Mouse (Mus musculus): ENCODE data around the gene Foxj2. TPM values are rescaled to one million over a fixed set of nuclear protein-coding genes. Genes with fewer than 3 reads are reported as not detected.

Foxj2 gene
- total and polyA plus RNA-seq, 3 experiments, result 1.9 to 5.4 (median 2.5) TPM

DNA sequence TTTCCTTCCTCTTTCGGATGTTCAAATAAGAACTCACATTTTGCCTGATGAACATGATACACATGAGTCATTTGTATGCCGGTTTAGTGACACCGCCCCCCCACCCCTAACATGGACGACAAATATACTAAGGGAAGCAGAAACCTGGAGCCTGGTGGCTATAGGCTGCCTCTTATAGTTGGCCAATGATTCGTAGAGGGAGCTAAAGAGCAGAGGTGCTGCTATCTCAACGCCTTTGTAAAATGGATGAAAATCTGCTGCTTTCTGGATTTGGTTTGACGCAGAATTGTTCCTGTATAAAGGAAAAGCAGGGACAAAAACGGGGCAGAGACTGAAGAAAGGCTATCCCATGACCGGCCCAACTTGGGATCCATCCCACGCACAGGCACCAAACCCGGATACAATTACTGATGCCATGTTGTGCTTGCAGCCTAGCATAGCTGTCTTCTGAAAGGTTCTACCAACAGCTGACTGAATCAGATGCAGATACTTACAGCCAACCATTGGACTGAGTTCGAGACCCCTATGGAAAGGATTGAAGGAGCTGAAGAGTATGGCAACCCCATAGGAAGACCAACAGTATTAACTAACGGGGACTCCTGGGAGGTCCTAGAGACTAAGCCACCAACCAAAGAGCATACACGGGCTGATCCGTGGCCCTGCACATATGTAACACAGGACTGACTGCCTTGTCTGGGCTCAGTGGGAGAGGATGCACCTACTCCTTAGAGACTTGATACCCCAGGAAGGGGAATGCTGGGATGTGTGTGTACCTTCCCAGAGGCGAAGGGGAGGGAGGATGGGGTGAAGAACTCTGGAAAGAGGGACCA, 7.7 kb upstream of the Foxj2 start:
- DNase-seq (ENCODE audit: extremely low read depth), result peak; percentile 80
- in situ Hi-C loops (cut with MboI; ENCODE audit: low pct_ligation_motif_present, low pct_unique_long_range_greater_than_20kb, low sequenced_read_pairs), result no loop called here
- Histone ChIP-seq H3K27me3 (replicated peaks) (no peaks in the 10 kb centered on the region), H3K9me3 (replicated peaks; ENCODE audit: low read length) (no peaks in the 10 kb centered on the region), H3K27ac (ENCODE audit: insufficient read depth, low read depth) (peak overlapping the region; percentile 72), H3K79me2 (replicated peaks; ENCODE audit: control insufficient read depth, extremely low read depth, insufficient read depth, poor library complexity, severe bottlenecking) (no peaks in the 10 kb centered on the region), H3K9ac (ENCODE audit: insufficient read depth, low read depth) (peak overlapping the region; percentile 64), H3K4me2 (ENCODE audit: insufficient read depth, low read depth, poor library complexity, severe bottlenecking) (peak overlapping the region; percentile 39), H3K4me3 (replicated peaks in 1 of 3; ENCODE audit: low read depth in 2 of 3, low read length in 2 of 3, poor library complexity in 1 of 3) (peak overlapping the region; percentile 25 to 69 (median 51)), H3K36me3 (replicated peaks in 1 of 2; ENCODE audit: control insufficient read depth in 1 of 2, insufficient read depth in 1 of 2, low read length in 1 of 2) (peaks cover 0 to 15% of the 10 kb centered on the region in 2 experiments), H3K4me1 (ENCODE audit: control insufficient read depth in 1 of 2, insufficient read depth in 2 of 2) (peaks cover 2 to 27% of the 10 kb centered on the region in 2 experiments; a peak in 2 of 4 replicates)
- no peak for TF ChIP-seq E2F4 (IDR thresholded peaks at IDR 0.05; ENCODE audit: insufficient replicate concordance, low read depth, low read length)
- no peak for TF ChIP-seq MAZ (IDR thresholded peaks at IDR 0.05; ENCODE audit: low read depth, low read length)
- peak; percentile 19; the same call in 1 of the 2 replicates for TF ChIP-seq POLR2AphosphoS2 (IDR thresholded peaks at IDR 0.05; ENCODE audit: low read depth, low read length)
- no peak for TF ChIP-seq POLR2A (IDR thresholded peaks at IDR 0.05; ENCODE audit: low read depth, low read length)
- TF ChIP-seq TCF12 (IDR thresholded peaks at IDR 0.05; ENCODE audit: low read depth, low read length), result peak; percentile 55; the same call in 1 of the 2 replicates
- peak; percentile 2 for TF ChIP-seq RAD21 (IDR thresholded peaks at IDR 0.05; ENCODE audit: low read depth, low read length)
- TF ChIP-seq CTCF (conservative IDR thresholded peaks at IDR 0.05 in 1 of 2, IDR thresholded peaks at IDR 0.05 in 1 of 2; ENCODE audit: low read depth in 2 of 2, low read length in 2 of 2), result peak in 1 of 2 experiments; percentile 49; a peak in 2 of 4 replicates
- no peak for TF ChIP-seq USF2 (conservative IDR thresholded peaks at IDR 0.05; ENCODE audit: low read depth, low read length)
- TF ChIP-seq MAFK (IDR thresholded peaks at IDR 0.05; ENCODE audit: insufficient replicate concordance, low read length), result 0 out of 2 replicates have a peak, but pooled peaks have one; percentile 2
- TF ChIP-seq MAX (IDR thresholded peaks at IDR 0.05; ENCODE audit: low read length), result no peak
- no peak for TF ChIP-seq UBTF (IDR thresholded peaks at IDR 0.05; ENCODE audit: low read depth, low read length)
- TF ChIP-seq CHD1 (IDR thresholded peaks at IDR 0.05; ENCODE audit: low read depth, low read length), result no peak; the same call in 1 of the 2 replicates
- no peak for TF ChIP-seq MYC (IDR thresholded peaks at IDR 0.05; ENCODE audit: low read depth, low read length)
- TF ChIP-seq MXI1 (IDR thresholded peaks at IDR 0.05; ENCODE audit: low read depth, low read length), result no peak
- TF ChIP-seq IRF4 (IDR thresholded peaks at IDR 0.05; ENCODE audit: low read depth, low read length), result no peak
- TF ChIP-seq NRF1 (IDR thresholded peaks at IDR 0.05; ENCODE audit: low read depth, low read length), result no peak
- TF ChIP-seq JUN (IDR thresholded peaks at IDR 0.05; ENCODE audit: insufficient read depth, low read depth, low read length), result no peak
- no peak for TF ChIP-seq EP300 (IDR thresholded peaks at IDR 0.05; ENCODE audit: low read length)
- TF ChIP-seq SMC3 (IDR thresholded peaks at IDR 0.05; ENCODE audit: low read depth, low read length), result no peak
- TF ChIP-seq CHD2 (IDR thresholded peaks at IDR 0.05; ENCODE audit: low read length), result no peak
- dilution Hi-C loops (cut with MboI; ENCODE audit: extremely low pct_ligation_motif_present, extremely low pct_unique_long_range_greater_than_20kb, low sequenced_read_pairs), result no loop called here

DNA sequence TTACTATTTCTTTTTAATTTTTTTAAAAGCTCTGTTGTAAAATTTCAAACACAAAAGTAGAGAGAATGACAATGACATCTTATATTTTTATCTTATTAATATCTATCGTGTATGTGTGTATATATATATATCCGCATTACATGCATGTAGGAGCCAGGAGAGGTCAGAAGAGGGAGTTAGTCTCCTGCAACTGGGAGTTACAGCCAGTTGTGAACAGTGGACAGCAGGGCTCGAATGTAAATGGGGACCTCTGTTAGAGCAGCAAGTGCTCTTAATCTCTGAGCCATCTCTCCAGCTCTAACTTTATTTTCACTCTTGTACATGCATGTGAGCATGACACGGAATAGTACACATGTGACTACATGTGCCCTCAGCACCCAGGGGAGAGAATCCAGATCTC, 7.0 kb upstream of the Foxj2 start:
- Histone ChIP-seq H3K4me3 (replicated peaks in 1 of 3; ENCODE audit: low read depth in 2 of 3, low read length in 2 of 3, poor library complexity in 1 of 3) (no peak overlapping the region), H3K4me2 (ENCODE audit: insufficient read depth, low read depth, poor library complexity, severe bottlenecking) (no peak overlapping the region), H3K27ac (ENCODE audit: insufficient read depth, low read depth) (no peak overlapping the region), H3K27me3 (replicated peaks) (no peaks in the 10 kb centered on the region), H3K36me3 (replicated peaks in 1 of 2; ENCODE audit: control insufficient read depth in 1 of 2, insufficient read depth in 1 of 2, low read length in 1 of 2) (peaks cover 0 to 20% of the 10 kb centered on the region in 2 experiments), H3K79me2 (replicated peaks; ENCODE audit: control insufficient read depth, extremely low read depth, insufficient read depth, poor library complexity, severe bottlenecking) (no peaks in the 10 kb centered on the region), H3K4me1 (ENCODE audit: control insufficient read depth in 1 of 2, insufficient read depth in 2 of 2) (peaks cover 2 to 27% of the 10 kb centered on the region in 2 experiments; a peak in 2 of 4 replicates), H3K9ac (ENCODE audit: insufficient read depth, low read depth) (no peak overlapping the region), H3K9me3 (replicated peaks; ENCODE audit: low read length) (no peaks in the 10 kb centered on the region)
- no peak for DNase-seq (ENCODE audit: extremely low read depth)
- in situ Hi-C loops (cut with MboI; ENCODE audit: low pct_ligation_motif_present, low pct_unique_long_range_greater_than_20kb, low sequenced_read_pairs), result no loop called here
- dilution Hi-C loops (cut with MboI; ENCODE audit: extremely low pct_ligation_motif_present, extremely low pct_unique_long_range_greater_than_20kb, low sequenced_read_pairs), result no loop called here
- TF ChIP-seq BHLHE40 (IDR thresholded peaks at IDR 0.05; ENCODE audit: low read depth, low read length), result no peak
- TF ChIP-seq JUND (conservative IDR thresholded peaks at IDR 0.05; ENCODE audit: low read depth, low read length), result no peak
- no peak for TF ChIP-seq MAZ (IDR thresholded peaks at IDR 0.05; ENCODE audit: low read depth, low read length)
- no peak for TF ChIP-seq ETS1 (conservative IDR thresholded peaks at IDR 0.05; ENCODE audit: low read depth, low read length)
- no peak for TF ChIP-seq EP300 (IDR thresholded peaks at IDR 0.05; ENCODE audit: low read length)
- no peak for TF ChIP-seq TBP (conservative IDR thresholded peaks at IDR 0.05; ENCODE audit: low read depth, low read length)
- TF ChIP-seq IRF4 (IDR thresholded peaks at IDR 0.05; ENCODE audit: low read depth, low read length), result no peak
- no peak for TF ChIP-seq NRF1 (IDR thresholded peaks at IDR 0.05; ENCODE audit: low read depth, low read length)
- no peak for TF ChIP-seq MYC (IDR thresholded peaks at IDR 0.05; ENCODE audit: low read depth, low read length)
- no peak for TF ChIP-seq POLR2AphosphoS2 (IDR thresholded peaks at IDR 0.05; ENCODE audit: low read depth, low read length)
- no peak for TF ChIP-seq UBTF (IDR thresholded peaks at IDR 0.05; ENCODE audit: low read depth, low read length)
- no peak for TF ChIP-seq RCOR1 (conservative IDR thresholded peaks at IDR 0.05; ENCODE audit: low read depth, low read length)
- TF ChIP-seq SIN3A (IDR thresholded peaks at IDR 0.05; ENCODE audit: low read length), result 0 out of 2 replicates have a peak, but pooled peaks have one; percentile 29
- no peak for TF ChIP-seq MAX (IDR thresholded peaks at IDR 0.05; ENCODE audit: low read length)
- 0 out of 2 replicates have a peak, but pooled peaks have one; percentile 20 for TF ChIP-seq POLR2A (IDR thresholded peaks at IDR 0.05; ENCODE audit: low read depth, low read length)
- no peak for TF ChIP-seq PAX5 (IDR thresholded peaks at IDR 0.05; ENCODE audit: low read length)
- TF ChIP-seq ZKSCAN1 (IDR thresholded peaks at IDR 0.05; ENCODE audit: borderline replicate concordance, low read depth, low read length), result no peak
- no peak for TF ChIP-seq MAFK (IDR thresholded peaks at IDR 0.05; ENCODE audit: insufficient replicate concordance, low read length)
- TF ChIP-seq SMC3 (IDR thresholded peaks at IDR 0.05; ENCODE audit: low read depth, low read length), result peak; percentile 16; the same call in 1 of the 2 replicates
- peak in 1 of 2 experiments; percentile 50; a peak in 2 of 4 replicates for TF ChIP-seq CTCF (conservative IDR thresholded peaks at IDR 0.05 in 1 of 2, IDR thresholded peaks at IDR 0.05 in 1 of 2; ENCODE audit: low read depth in 2 of 2, low read length in 2 of 2)
